Mouse (Mus musculus) erythroblast, embryonic 14.5 days (primary cell): ENCODE measurements around the gene Wdhd1.

Experiments
- GATA1 ChIP-seq: IDR thresholded peaks from 2 replicates; pipeline ENCODE4 v1.6.1; 2012; ENCODE audit warnings: low read length, inconsistent platforms, mixed read lengths
- TAL1 ChIP-seq: IDR thresholded peaks from 3 replicates; pipeline ENCODE4 v1.6.1; 2012; ENCODE audit warnings: low read length, inconsistent platforms, mixed read lengths

- TF ChIP-seq TAL1 (no peak), GATA1 (no peak)
These were observed 52.0 kb downstream of the Wdhd1 start for GRCm38 (mm10) chr14:47224476-47225325.
